Comparison of ENCODE assay signal across 8 mouse cellular contexts in genomic region chr7:100637657-100638056, GRCm38 (mm10). TPM values are rescaled to one million over a fixed set of nuclear protein-coding genes. Genes with fewer than 3 reads are reported as not detected.
DNase-seq lines count a peak whose midpoint lies in the region; ATAC-seq and TF ChIP-seq lines count a peak whose summit lies in the region.

No protein-coding gene starts in this region.

- intact Hi-C loops in gastrocnemius, postnatal 14 days (cut with DNase I; ENCODE audit: low total_unique reads) = no loop called here

- peak; percentile 78 for TF ChIP-seq CTCF in layer of hippocampus, adult 2 months (conservative IDR thresholded peaks at IDR 0.05)

- 0 out of 2 replicates have a peak, but pooled peaks have one; percentile 35 for ATAC-seq in monocyte, adult 5-6 weeks (replicated peaks; ENCODE audit: insufficient number of reproducible peaks, low FRiP score, low TSS enrichment, poor library complexity, severe bottlenecking)

- DNase-seq in layer of hippocampus, adult 2 months (ENCODE audit: low spot score in 2 of 2) = no peak
- DNase-seq in layer of hippocampus, adult 9-11 months = no peak
- DNase-seq in MN1 (ENCODE audit: low spot score) = peak; percentile 53
- DNase-seq in embryo, embryonic 10.5 days (ENCODE audit: low spot score) = peak; percentile 58
- no peak for DNase-seq in gastrocnemius, postnatal 14 days
- no peak for DNase-seq in cerebellum, adult 11-12 months
- DNase-seq in urinary bladder, adult 18-20 months (ENCODE audit: low spot score in 2 of 2) = no peak

- H3K4me3 ChIP-seq in layer of hippocampus, adult 2 months = no peak overlapping the region

- no peak overlapping the region for H3K27ac ChIP-seq in layer of hippocampus, adult 2 months

RNA-seq across cellular contexts. Expression of gene Plekhb1, which starts 24.6 kb away (rescaled TPM):
- total RNA-seq in layer of hippocampus, adult 2 months (2021) = 100 to 1,000 TPM; 199 to 203 TPM
- total RNA-seq in monocyte, adult 5-6 weeks (2017) = not detected in 3 replicates
- total RNA-seq in gastrocnemius, postnatal 14 days (2021) = 10 to 100 TPM; 14.6 to 30.6 TPM

RNA-seq across cellular contexts. Expression of gene Mrpl48, which starts 29.6 kb away (rescaled TPM):
- 10 to 100 TPM; 64.8 to 67.1 TPM for total RNA-seq in layer of hippocampus, adult 2 months (2021)
- total RNA-seq in monocyte, adult 5-6 weeks (2017) = 20.6 to 32.6 TPM (median 24.3 TPM) in 3 replicates
- 10 to 100 TPM; 74.4 to 77.5 TPM for total RNA-seq in gastrocnemius, postnatal 14 days (2021)

RNA-seq across cellular contexts. Expression of gene Rab6a, which starts 30.4 kb away (rescaled TPM):
- 100 to 1,000 TPM; 349 to 374 TPM for total RNA-seq in layer of hippocampus, adult 2 months (2021)
- total RNA-seq in monocyte, adult 5-6 weeks (2017) = 94.9 to 99.8 TPM (median 95.1 TPM) in 3 replicates
- 10 to 100 TPM; 56.3 to 59.5 TPM for total RNA-seq in gastrocnemius, postnatal 14 days (2021)

Comparison
In these comparisons a context has a peak if more than half of its experiments do, and no peak if none do; other contexts are left out.
1. DNase-seq: peak in MN1 (single experiment) and embryo, embryonic 10.5 days (single experiment); none in layer of hippocampus, adult 2 months (0 of 2), layer of hippocampus, adult 9-11 months (single experiment), gastrocnemius, postnatal 14 days (single experiment), cerebellum, adult 11-12 months (single experiment) and urinary bladder, adult 18-20 months (0 of 2).
2. RNA of gene Plekhb1, which starts 24.6 kb away (total RNA-seq): 199 to 203 TPM in layer of hippocampus, adult 2 months and 14.6 to 30.6 TPM in gastrocnemius, postnatal 14 days; not detected in monocyte, adult 5-6 weeks; every median in the first group is over 10 times any median in the second.